Mouse (Mus musculus): Measurements from ENCODE around the gene Car14.
"Not testable (repeated sequence)": the region's sequence is repeated elsewhere in the genome, so short reads cannot be mapped to it uniquely, and the experiment has no call there.

Car14 gene

GRCm38 (mm10) chr3:95865571-95865970 lies 38.9 kb downstream of the Car14 start:
- in situ Hi-C loops (cut with MboI; ENCODE audit: low pct_unique_long_range_greater_than_20kb in 1 of 2, low sequenced_read_pairs in 2 of 2, unreplicated experiment in 1 of 2): no loop called here

- in situ Hi-C loops (cut with MboI; ENCODE audit: low pct_unique_long_range_greater_than_20kb in 1 of 2, low sequenced_read_pairs in 2 of 2, unreplicated experiment in 1 of 2): no loop called here
Observed at GRCm38 (mm10) chr3:95865050-95865449, 39.4 kb downstream of the Car14 start.

- in situ Hi-C loops (cut with MboI; ENCODE audit: low pct_unique_long_range_greater_than_20kb in 1 of 2, low sequenced_read_pairs in 2 of 2, unreplicated experiment in 1 of 2): no loop called here
Observed at GRCm38 (mm10) chr3:95863578-95863977, 40.9 kb downstream of the Car14 start.

GRCm38 (mm10) chr3:95861796-95862195 lies 42.7 kb downstream of the Car14 start:
- in situ Hi-C loops (cut with MboI; ENCODE audit: low pct_unique_long_range_greater_than_20kb in 1 of 2, low sequenced_read_pairs in 2 of 2, unreplicated experiment in 1 of 2): no loop called here

- in situ Hi-C loops (cut with MboI; ENCODE audit: low pct_unique_long_range_greater_than_20kb in 1 of 2, low sequenced_read_pairs in 2 of 2, unreplicated experiment in 1 of 2): no loop called here
Observed at GRCm38 (mm10) chr3:95861216-95861615, 43.3 kb downstream of the Car14 start.

GRCm38 (mm10) chr3:95860323-95860722 lies 44.2 kb downstream of the Car14 start:
- in situ Hi-C loops (cut with MboI; ENCODE audit: low pct_unique_long_range_greater_than_20kb in 1 of 2, low sequenced_read_pairs in 2 of 2, unreplicated experiment in 1 of 2): no loop called here

GRCm38 (mm10) chr3:95858278-95858677 lies 46.2 kb downstream of the Car14 start:
- in situ Hi-C loops (cut with MboI; ENCODE audit: low pct_unique_long_range_greater_than_20kb in 1 of 2, low sequenced_read_pairs in 2 of 2, unreplicated experiment in 1 of 2): not testable (repeated sequence)

- in situ Hi-C loops (cut with MboI; ENCODE audit: low pct_unique_long_range_greater_than_20kb in 1 of 2, low sequenced_read_pairs in 2 of 2, unreplicated experiment in 1 of 2): not testable (repeated sequence)
Observed at GRCm38 (mm10) chr3:95857050-95857449, 47.4 kb downstream of the Car14 start.

- in situ Hi-C loops (cut with MboI; ENCODE audit: low pct_unique_long_range_greater_than_20kb in 1 of 2, low sequenced_read_pairs in 2 of 2, unreplicated experiment in 1 of 2): no loop called here
Observed at GRCm38 (mm10) chr3:95856115-95856514, 48.4 kb downstream of the Car14 start.

GRCm38 (mm10) chr3:95855502-95856089 lies 48.9 kb downstream of the Car14 start, which contains the start of gene Prpf3:
TSS of gene Prpf3 (minus strand) at chr3:95855885.
- in situ Hi-C loops (cut with MboI; ENCODE audit: low pct_unique_long_range_greater_than_20kb in 1 of 2, low sequenced_read_pairs in 2 of 2, unreplicated experiment in 1 of 2): no loop called here

GRCm38 (mm10) chr3:95851317-95851716 lies 53.2 kb downstream of the Car14 start:
- in situ Hi-C loops (cut with MboI; ENCODE audit: low pct_unique_long_range_greater_than_20kb in 1 of 2, low sequenced_read_pairs in 2 of 2, unreplicated experiment in 1 of 2): no loop called here

GRCm38 (mm10) chr3:95850611-95851010 lies 53.9 kb downstream of the Car14 start:
- in situ Hi-C loops (cut with MboI; ENCODE audit: low pct_unique_long_range_greater_than_20kb in 1 of 2, low sequenced_read_pairs in 2 of 2, unreplicated experiment in 1 of 2): no loop called here
